Mouse (Mus musculus) testis, adult 2 months (tissue): ENCODE measurements around the gene 2010300C02Rik. TPM values are rescaled to one million over a fixed set of nuclear protein-coding genes. Genes with fewer than 3 reads are reported as not detected.
A peak's percentile ranks its signal among the peaks of the same experiment; 100 is the strongest.

ENCODE experiments used
- H3K27ac ChIP-seq: fragments of 200-500 bp; 2 replicates; pipeline ENCODE4 v1.5.1; 2012; ENCODE audit warnings: low read depth, low read length; ENCODE audit not compliant: control insufficient read depth, insufficient read depth
- H3K27me3 ChIP-seq: fragments of 200-500 bp; 2 replicates; pipeline ENCODE4 v1.6.1; 2012; ENCODE audit warnings: mild to moderate bottlenecking, low read length, moderate library complexity; ENCODE audit not compliant: control insufficient read depth, insufficient read depth
- H3K36me3 ChIP-seq: fragments of 200-500 bp; 2 replicates; pipeline ENCODE4 v1.6.1; 2012; ENCODE audit warnings: mild to moderate bottlenecking, low read length; ENCODE audit not compliant: control insufficient read depth, insufficient read depth
- H3K4me1 ChIP-seq: fragments of 200-500 bp; 2 replicates; pipeline ENCODE4 v1.6.1; 2012; ENCODE audit warnings: low read length; ENCODE audit not compliant: control insufficient read depth, insufficient read depth
- H3K4me3 ChIP-seq: fragments of 200-500 bp; 2 replicates; pipeline ENCODE4 v1.5.1; 2012; ENCODE audit warnings: low read depth, mild to moderate bottlenecking, low read length, moderate library complexity, mixed read lengths; ENCODE audit not compliant: control insufficient read depth
- CTCF ChIP-seq: fragments of 200-500 bp; IDR thresholded peaks from 2 replicates; pipeline ENCODE4 v1.5.1; 2012; ENCODE audit warnings: low read depth, mild to moderate bottlenecking, inconsistent platforms, low read length, moderate library complexity; ENCODE audit not compliant: control insufficient read depth, insufficient read depth, insufficient replicate concordance
- POLR2A ChIP-seq: fragments of 200-500 bp; IDR thresholded peaks from 2 replicates; pipeline ENCODE4 v1.6.1; 2012; ENCODE audit warnings: low read depth, mild to moderate bottlenecking, inconsistent platforms, low read length, moderate library complexity; ENCODE audit not compliant: control insufficient read depth
- polyA plus RNA-seq: library from polyadenylated mRNA; depleted of rRNA; stranded (reverse); fragments of >200 nt; gene quantifications from 2 replicates; pipeline ENCODE4 v1.2.3, GENCODE M21; 2012; rRNA removed

2010300C02Rik gene
- polyA plus RNA-seq: 2.2 and 3.3 TPM in 2 replicates

DNA sequence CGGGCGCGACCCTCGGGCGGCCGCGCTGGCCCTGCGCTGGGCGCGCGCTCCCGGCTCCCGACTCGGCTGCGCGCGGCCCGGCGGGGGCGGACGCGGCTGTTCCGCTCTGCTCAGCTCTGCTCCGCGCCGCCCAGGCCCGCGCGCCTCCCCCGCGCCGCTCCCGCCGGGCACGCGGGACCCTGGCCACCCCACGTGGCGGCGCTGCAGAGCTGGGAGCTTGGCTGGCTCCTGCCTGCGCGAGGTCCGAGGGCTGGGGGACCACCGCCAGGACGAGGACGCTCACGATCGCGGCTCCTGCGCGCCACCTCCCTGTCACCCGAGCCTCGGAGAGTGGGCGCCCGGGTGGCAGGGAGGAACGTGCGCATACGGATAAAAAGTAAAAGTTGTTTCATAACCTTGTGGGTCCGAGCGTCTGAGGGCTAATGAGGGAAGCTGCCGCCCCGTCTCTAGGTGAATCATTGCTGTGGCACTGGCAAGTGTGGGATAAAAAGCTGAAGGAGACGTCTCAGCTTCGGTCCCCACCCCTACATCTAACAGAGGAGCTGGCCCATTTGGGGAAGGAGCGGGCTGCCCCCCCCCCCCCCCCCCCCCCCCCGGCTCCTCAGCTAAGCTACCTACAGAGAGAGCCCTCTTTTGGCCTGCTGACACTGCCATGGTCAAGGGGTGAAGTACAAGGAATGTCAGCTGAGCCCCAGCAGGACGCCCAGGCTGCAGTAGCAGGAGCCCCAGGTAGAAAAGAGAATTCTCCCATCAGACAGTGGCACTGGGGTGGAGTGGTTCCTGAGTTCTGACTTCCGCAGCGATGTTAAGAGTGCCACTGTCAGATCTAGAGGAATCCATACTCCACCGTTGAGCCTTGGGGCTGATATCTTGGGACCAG lies at the start of gene 2010300C02Rik:
Gene 2010300C02Rik (minus strand): TSS at position 325 of the 880 bp plus-strand sequence.
- TF ChIP-seq CTCF (no peak), POLR2A (no peak)
- H3K4me1 ChIP-seq: peaks cover 6% of the 10 kb centered on the region
- H3K27ac ChIP-seq: no peak within 1 kb of the TSS
- H3K4me3 ChIP-seq: peak within 1 kb of the TSS; percentile 64
- H3K36me3 ChIP-seq: no peaks in the 10 kb centered on the region
- H3K27me3 ChIP-seq: no peaks in the 10 kb centered on the region

DNA sequence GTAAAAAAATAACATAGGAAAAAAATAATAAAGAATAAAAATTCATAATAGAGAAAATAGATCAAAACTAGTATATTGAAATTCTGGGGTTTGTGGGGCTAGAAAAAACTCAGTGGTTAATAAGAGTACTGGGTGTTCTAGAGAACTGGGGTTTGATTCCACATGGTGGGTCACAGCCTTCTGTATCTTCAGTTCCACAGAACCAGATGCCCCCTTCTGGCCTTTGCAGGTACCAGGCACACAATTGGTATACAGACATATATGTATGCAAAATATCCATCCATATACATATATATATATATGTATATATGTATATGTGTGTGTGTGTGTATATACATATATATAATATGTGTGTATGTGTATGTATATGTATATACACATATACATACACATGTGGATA lies 39.5 kb upstream of the 2010300C02Rik start:
- no peaks in the 10 kb centered on the region for H3K4me1 ChIP-seq
- no peaks in the 10 kb centered on the region; the same call in 1 of the 2 replicates for H3K36me3 ChIP-seq
- TF ChIP-seq CTCF: no peak
- no peak for TF ChIP-seq POLR2A
- no peak overlapping the region for H3K4me3 ChIP-seq
- no peak overlapping the region for H3K27ac ChIP-seq
- H3K27me3 ChIP-seq: no peaks in the 10 kb centered on the region

DNA sequence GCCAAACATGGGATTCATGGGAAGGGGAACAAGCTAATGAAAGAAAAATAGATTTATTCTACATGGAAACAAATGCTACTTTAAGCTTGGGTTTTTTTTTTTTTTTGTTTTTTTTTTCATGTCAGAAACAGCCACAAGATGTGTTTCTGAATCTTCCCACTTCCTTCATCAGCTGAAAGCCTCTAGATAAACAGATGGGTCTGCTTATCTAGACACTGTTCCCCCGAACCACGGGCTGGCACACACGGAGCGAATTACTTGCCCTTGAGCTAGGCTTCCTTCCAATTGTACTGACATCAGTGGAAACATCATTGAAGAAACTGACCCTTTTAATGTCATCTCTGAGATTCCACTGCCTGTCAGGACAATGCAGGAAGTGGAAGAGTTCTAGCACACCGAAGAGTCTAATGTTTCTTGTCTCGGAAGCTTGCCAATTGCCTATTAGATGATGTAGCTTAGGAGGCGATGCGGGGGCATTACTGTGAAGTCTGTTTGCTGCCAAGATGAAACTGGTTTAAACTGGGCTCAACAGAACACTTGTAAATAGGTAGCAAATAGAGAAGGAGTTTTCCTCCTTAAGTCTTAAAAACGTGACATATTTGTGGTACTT lies 24.9 kb upstream of the 2010300C02Rik start:
- TF ChIP-seq POLR2A (no peak), CTCF (no peak)
- Histone ChIP-seq H3K4me3 (no peak overlapping the region), H3K4me1 (no peaks in the 10 kb centered on the region), H3K27ac (no peak overlapping the region), H3K36me3 (no peaks in the 10 kb centered on the region), H3K27me3 (no peaks in the 10 kb centered on the region)

DNA sequence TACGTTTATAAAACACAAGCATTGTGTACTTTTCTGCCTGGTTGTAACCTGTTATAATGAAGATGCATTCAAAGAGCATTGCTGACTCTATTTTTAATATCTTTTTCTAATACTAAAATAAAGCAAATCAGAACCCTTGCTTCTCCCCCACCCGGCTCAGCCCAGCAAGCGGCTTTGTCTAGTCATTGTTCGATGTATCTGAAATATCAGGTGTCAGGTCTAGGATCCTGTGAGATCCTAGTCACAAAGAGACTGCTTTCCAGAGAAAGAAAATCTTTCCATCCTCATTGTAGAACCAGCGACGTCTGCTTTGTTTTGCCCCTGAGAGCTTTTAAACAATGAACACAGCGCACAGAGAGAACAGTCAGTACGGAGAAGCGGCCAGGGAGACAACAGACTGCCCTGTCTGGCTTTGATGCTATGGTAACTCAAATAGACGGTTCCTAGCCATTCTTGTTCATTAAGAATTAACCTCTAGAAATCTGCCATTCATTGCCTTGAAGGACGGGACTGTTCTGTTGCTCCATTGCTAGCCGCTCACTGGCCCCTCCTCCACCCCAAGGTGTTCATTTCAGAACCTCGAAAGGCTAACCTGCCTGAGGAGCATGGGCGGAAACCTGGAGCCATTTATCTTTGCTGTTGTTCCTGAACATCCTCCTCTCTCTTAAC lies 22.9 kb upstream of the 2010300C02Rik start:
- Histone ChIP-seq H3K27me3 (no peaks in the 10 kb centered on the region), H3K27ac (no peak overlapping the region), H3K4me3 (no peak overlapping the region), H3K4me1 (no peaks in the 10 kb centered on the region), H3K36me3 (no peaks in the 10 kb centered on the region)
- no peak for TF ChIP-seq CTCF
- TF ChIP-seq POLR2A: no peak

DNA sequence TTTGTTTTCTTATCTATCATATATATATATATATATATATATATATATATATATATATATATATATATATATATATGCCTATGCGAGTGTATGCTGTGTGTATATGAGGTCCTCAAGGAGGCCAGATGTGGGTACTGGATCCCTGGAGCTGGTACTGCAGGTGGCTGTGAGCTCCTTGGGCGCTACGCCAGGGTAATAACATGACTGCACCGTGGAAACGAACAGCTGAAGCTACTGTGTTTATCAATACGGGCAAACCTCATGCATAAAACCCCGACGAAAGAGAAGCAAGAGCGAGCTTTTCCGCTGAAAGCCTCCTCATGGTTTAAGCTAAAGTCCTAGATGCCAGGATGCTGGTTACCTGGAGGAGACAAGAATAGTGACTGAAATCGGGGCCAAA lies 22.2 kb upstream of the 2010300C02Rik start:
- no peaks in the 10 kb centered on the region for H3K27me3 ChIP-seq
- TF ChIP-seq CTCF (no peak), POLR2A (no peak)
- H3K27ac ChIP-seq: no peak overlapping the region
- H3K4me1 ChIP-seq: no peaks in the 10 kb centered on the region
- no peak overlapping the region for H3K4me3 ChIP-seq
- H3K36me3 ChIP-seq: no peaks in the 10 kb centered on the region

DNA sequence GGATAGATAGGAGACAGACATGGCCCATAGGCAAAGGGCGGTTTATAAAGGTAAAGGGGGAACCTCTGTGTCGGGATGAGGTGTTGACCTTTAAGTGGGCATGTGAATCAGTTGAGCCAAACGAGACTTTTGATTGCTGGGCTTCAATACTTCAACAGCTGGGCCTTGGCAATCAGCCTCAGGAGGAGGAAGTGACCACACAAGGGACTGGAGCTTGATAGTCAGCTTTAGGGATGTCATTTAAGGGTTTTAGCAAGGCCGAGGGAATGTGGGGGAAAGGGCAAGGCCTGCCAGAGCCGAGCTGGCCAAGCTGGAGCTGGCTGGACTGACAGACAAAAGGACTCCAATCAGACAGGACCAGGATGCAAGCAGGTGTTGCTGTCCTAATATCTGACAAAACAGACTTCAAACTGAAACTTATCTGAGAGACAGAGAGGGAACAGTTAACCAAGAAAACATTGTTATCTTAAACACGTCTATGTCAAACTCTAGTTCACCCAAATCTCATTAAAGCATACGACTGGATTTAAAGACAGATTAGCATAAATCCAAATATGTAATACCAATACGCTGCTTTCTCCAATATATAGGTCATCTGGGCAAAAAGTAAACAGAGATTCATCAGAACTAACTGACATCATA lies 20.4 kb upstream of the 2010300C02Rik start:
- Histone ChIP-seq H3K27me3 (no peaks in the 10 kb centered on the region), H3K4me3 (no peak overlapping the region), H3K36me3 (no peaks in the 10 kb centered on the region), H3K4me1 (no peaks in the 10 kb centered on the region), H3K27ac (no peak overlapping the region)
- TF ChIP-seq POLR2A: no peak
- TF ChIP-seq CTCF: no peak
